Mouse (Mus musculus) C2C12 (cell line): ENCODE results near the gene Gm8439.

Experiments used
- CTCF ChIP-seq: IDR thresholded peaks from one replicate; pipeline ENCODE4 v1.5.1; 2011; ENCODE audit not compliant: control insufficient read depth, insufficient read depth, insufficient read length
- MAX ChIP-seq: IDR thresholded peaks from one replicate; pipeline ENCODE4 v1.6.1; 2011; ENCODE audit warnings: mild to moderate bottlenecking, control low read depth

- TF ChIP-seq CTCF (no peak), MAX (no peak)
Observed at GRCm38 (mm10) chr4:120631828-120632227, 43.3 kb downstream of the Gm8439 start.
